Mouse (Mus musculus) erythroblast, embryonic 14.5 days (primary cell): ENCODE measurements around the gene Agap1. TPM values are rescaled to one million over a fixed set of nuclear protein-coding genes. Genes with fewer than 3 reads are reported as not detected.

ENCODE experiments used
- H3K27me3 ChIP-seq: 2 replicates; pipeline ENCODE4 v1.6.1; 2012; ENCODE audit warnings: inconsistent platforms; ENCODE audit not compliant: control insufficient read depth
- H3K36me3 ChIP-seq: 2 replicates; pipeline ENCODE4 v1.6.1; 2012; ENCODE audit warnings: mild to moderate bottlenecking, inconsistent platforms; ENCODE audit not compliant: control insufficient read depth
- H3K4me1 ChIP-seq: 2 replicates; pipeline ENCODE4 v1.6.1; 2012; ENCODE audit warnings: inconsistent platforms; ENCODE audit not compliant: control insufficient read depth
- H3K4me3 ChIP-seq: replicated peaks from 2 replicates; pipeline ENCODE3; 2012; ENCODE audit warnings: moderate library complexity, mild to moderate bottlenecking, inconsistent platforms
- H3K9me3 ChIP-seq: 2 replicates; pipeline ENCODE4 v1.6.1; 2012; ENCODE audit warnings: low read length, inconsistent platforms, mixed read lengths; ENCODE audit not compliant: control insufficient read depth
- GATA1 ChIP-seq: IDR thresholded peaks from 2 replicates; pipeline ENCODE4 v1.6.1; 2012; ENCODE audit warnings: low read length, inconsistent platforms, mixed read lengths
- TAL1 ChIP-seq: IDR thresholded peaks from 3 replicates; pipeline ENCODE4 v1.6.1; 2012; ENCODE audit warnings: low read length, inconsistent platforms, mixed read lengths
- polyA plus RNA-seq: library from polyadenylated mRNA; stranded (reverse); fragments of >175 nt; gene quantifications from 2 replicates; pipeline ENCODE4 v1.2.3, GENCODE M21; 2012

The Agap1 gene
- polyA plus RNA-seq, 1 experiment, result 0.09 TPM

DNA sequence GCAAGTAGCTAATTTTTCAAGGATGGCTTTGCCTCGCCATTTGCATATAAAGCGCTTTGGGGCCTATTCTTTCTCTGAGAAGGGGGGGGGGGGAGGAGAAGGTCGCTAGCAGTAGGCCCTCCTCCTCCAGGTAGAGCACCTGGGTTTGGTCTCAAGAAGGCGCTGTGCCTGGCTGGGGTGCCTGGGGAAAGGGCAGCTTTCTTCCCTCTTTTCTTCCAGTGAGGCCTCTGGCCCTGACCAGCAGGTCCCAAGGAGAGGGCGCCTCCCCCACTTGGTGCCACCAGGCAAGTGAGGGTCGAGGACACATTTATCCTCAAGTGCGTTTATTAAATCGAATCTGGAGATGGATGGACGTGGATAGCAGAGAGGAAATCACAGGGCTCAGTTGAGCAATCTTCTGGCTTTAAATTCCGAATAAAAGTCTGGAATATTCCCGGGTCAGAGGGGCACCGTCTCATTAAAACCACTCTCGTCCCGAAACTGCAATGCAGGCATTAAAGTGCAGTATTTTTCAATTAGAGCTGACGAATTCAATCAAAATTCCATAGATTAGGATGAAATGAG is 486.4 kb downstream of the Agap1 start:
- H3K27me3 ChIP-seq, result peaks cover 84% of the 10 kb centered on the region
- TF ChIP-seq TAL1 (no peak), GATA1 (no peak)

GRCm38 (mm10) chr1:89941701-89942381 is 487.2 kb downstream of the Agap1 start:
- H3K27me3 ChIP-seq, result peaks cover 78% of the 10 kb centered on the region
- H3K4me3 ChIP-seq, result no peak overlapping the region
- no peaks in the 10 kb centered on the region for H3K4me1 ChIP-seq
- H3K9me3 ChIP-seq, result peaks cover 3% of the 10 kb centered on the region; the same call in 1 of the 2 replicates
- H3K36me3 ChIP-seq, result no peaks in the 10 kb centered on the region
- TF ChIP-seq TAL1, result no peak
- no peak for TF ChIP-seq GATA1

More for the DNA sequence above, 486.4 kb downstream of the Agap1 start:
- Histone ChIP-seq H3K9me3 (peaks cover 3% of the 10 kb centered on the region; the same call in 1 of the 2 replicates), H3K4me3 (no peak overlapping the region), H3K36me3 (no peaks in the 10 kb centered on the region), H3K4me1 (no peaks in the 10 kb centered on the region)

GRCm38 (mm10) chr1:89942395-89942976 is 487.9 kb downstream of the Agap1 start:
- Histone ChIP-seq H3K27me3 (peaks cover 72% of the 10 kb centered on the region), H3K36me3 (no peaks in the 10 kb centered on the region), H3K4me3 (no peak overlapping the region), H3K9me3 (peaks cover 3% of the 10 kb centered on the region; the same call in 1 of the 2 replicates), H3K4me1 (no peaks in the 10 kb centered on the region)
- TF ChIP-seq TAL1 (no peak), GATA1 (no peak)

DNA sequence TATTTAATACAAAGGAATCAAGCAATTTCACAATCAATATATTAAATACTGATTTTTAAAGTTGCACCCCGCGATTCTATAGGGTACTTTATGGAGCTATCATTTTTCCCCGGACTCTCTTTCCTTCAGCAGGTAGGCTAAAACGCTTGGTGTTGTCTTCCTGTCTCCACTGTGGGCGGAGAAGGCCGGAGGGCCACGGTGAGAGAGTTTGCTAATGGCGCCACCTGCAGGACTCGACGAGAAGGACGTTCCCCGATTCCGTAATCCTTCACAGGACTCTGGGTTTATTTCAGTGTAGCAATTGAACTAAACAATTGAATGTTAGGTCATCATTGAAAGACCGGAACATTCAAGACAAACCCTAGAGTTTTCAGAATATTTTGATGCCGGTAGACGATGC is 488.6 kb downstream of the Agap1 start:
- TF ChIP-seq GATA1 (no peak), TAL1 (no peak)
- H3K27me3 ChIP-seq, result peaks cover 66% of the 10 kb centered on the region
- H3K9me3 ChIP-seq, result peaks cover 3% of the 10 kb centered on the region; the same call in 1 of the 2 replicates

More for the DNA sequence above, 488.6 kb downstream of the Agap1 start:
- H3K36me3 ChIP-seq, result no peaks in the 10 kb centered on the region
- H3K4me3 ChIP-seq, result no peak overlapping the region
- H3K4me1 ChIP-seq, result no peaks in the 10 kb centered on the region
